Mouse (Mus musculus) heart, embryonic 12.5 days (tissue): Measurements from ENCODE around the gene Gzmm. TPM values are rescaled to one million over a fixed set of nuclear protein-coding genes. Genes with fewer than 3 reads are reported as not detected.
A peak's percentile ranks its signal among the peaks of the same experiment; 100 is the strongest.
"Not testable (repeated sequence)": the region's sequence is repeated elsewhere in the genome, so short reads cannot be mapped to it uniquely, and the experiment has no call there.

Experiments used
- ATAC-seq: fragments of 200-750 bp; cut with Nextera tagmentation; 2 replicates; pipeline ENCODE4 v1.8.0; 2017; ENCODE audit warnings: moderate TSS enrichment, moderate library complexity; ENCODE audit not compliant: insufficient number of reproducible peaks, low FRiP score
- H3K27ac ChIP-seq: fragments of 300-500 bp; sonication (generic); 2 replicates; pipeline ENCODE4 v1.5.1; 2016; ENCODE audit warnings: mild to moderate bottlenecking, moderate library complexity; ENCODE audit not compliant: poor library complexity, severe bottlenecking
- H3K27me3 ChIP-seq: fragments of 300-500 bp; sonication (generic); replicated peaks from 2 replicates; pipeline ENCODE4 v1.6.1; 2016; ENCODE audit warnings: mild to moderate bottlenecking, moderate library complexity
- H3K36me3 ChIP-seq: fragments of 300-500 bp; sonication (generic); 2 replicates; pipeline ENCODE4 v1.6.1; 2016; ENCODE audit warnings: mild to moderate bottlenecking, moderate library complexity
- H3K4me1 ChIP-seq: fragments of 300-500 bp; sonication (generic); replicated peaks from 2 replicates; pipeline ENCODE4 v1.6.1; 2016; ENCODE audit warnings: mild to moderate bottlenecking
- H3K4me2 ChIP-seq: fragments of 300-500 bp; sonication (generic); 2 replicates; pipeline ENCODE4 v1.6.1; 2016; ENCODE audit warnings: mild to moderate bottlenecking, moderate library complexity
- H3K4me3 ChIP-seq: fragments of 300-500 bp; sonication (generic); 2 replicates; pipeline ENCODE4 v1.5.1; 2016; ENCODE audit warnings: mild to moderate bottlenecking
- H3K9ac ChIP-seq: fragments of 300-500 bp; sonication (generic); 2 replicates; pipeline ENCODE4 v1.6.1; 2016; ENCODE audit warnings: mild to moderate bottlenecking, moderate library complexity
- H3K9me3 ChIP-seq: fragments of 300-500 bp; sonication (generic); replicated peaks from 2 replicates; pipeline ENCODE4 v1.6.1; 2016; ENCODE audit warnings: mild to moderate bottlenecking, moderate library complexity
- WGBS: fragments of 180-500 bp; shearing (Covaris S2); methylation state at CpG from one replicate; pipeline ENCODE4 v1.1.7; 2016; 5-methylcytosine and 5-hydroxymethylcytosine counted together
- polyA plus RNA-seq: library from polyadenylated mRNA; unstranded; fragments of >200 nt; fragmentation: Nextera tagmentation; extraction: Ambion mirVana; gene quantifications from 2 replicates; pipeline ENCODE4 v1.2.1, GENCODE M21; 2016

Gzmm gene
- polyA plus RNA-seq, 1 experiment from 2014 or later = 0.78 TPM

DNA sequence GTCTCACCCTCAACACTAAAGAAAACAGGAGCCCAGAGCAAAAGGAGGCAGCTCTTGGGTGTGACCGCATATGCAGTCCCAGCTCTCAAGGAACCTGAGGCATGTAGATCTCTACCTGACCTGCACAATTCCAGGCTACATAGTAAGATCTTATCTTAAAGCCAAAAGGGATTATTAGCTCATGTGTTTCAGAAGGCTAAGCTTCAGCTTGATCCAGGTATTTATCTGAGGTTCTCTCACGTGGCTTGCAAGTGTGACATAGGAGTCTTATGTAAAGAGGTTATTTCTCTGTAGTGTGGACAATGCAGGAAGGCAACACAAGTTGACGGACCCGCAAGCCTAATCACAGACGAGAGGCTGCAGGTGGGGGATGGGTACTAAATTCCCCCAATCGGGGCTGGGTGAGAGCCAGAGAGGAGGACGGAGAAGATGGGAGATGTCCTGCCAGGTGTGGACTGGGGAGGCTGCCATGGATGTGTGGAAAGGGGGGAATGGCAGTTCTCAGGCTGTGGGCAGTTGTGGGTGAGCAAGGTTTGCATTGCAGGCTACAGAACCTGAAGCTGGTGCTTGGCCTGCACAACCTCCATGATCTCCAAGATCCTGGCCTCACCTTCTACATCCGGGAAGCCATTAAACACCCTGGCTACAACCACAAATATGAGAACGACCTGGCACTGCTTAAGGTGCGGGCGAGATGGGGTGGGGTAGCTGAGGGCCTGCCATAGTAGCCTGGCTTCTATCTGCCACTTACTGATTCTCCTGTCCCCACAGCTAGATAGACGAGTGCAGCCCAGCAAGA, 5.0 kb downstream of the Gzmm start:
- ATAC-seq = no peak
- H3K9ac ChIP-seq = no peak overlapping the region

DNA sequence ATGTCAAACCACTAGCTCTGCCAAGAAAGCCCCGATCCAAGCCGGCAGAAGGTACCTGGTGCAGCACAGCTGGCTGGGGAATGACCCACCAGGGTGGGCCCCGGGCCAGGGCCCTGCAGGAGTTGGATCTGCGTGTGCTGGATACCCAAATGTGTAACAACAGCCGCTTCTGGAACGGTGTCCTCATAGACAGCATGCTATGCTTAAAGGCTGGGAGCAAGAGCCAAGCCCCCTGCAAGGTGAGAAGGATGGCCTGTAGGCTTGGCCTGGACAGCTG, 5.5 kb downstream of the Gzmm start:
- no peak for ATAC-seq
- Histone ChIP-seq H3K9me3 (peaks cover 4% of the 10 kb centered on the region), H3K27me3 (no peaks in the 10 kb centered on the region), H3K9ac (0 out of 2 replicates have a peak overlapping the region, but pooled peaks have one; percentile 10), H3K4me3 (no peak overlapping the region), H3K4me1 (peaks cover 21% of the 10 kb centered on the region), H3K4me2 (no peak overlapping the region), H3K36me3 (peaks cover 4% of the 10 kb centered on the region), H3K27ac (no peak overlapping the region)
- WGBS = 81% methylated on average over 6 of the region's 6 CpGs

More for the DNA sequence above, 5.0 kb downstream of the Gzmm start:
- Histone ChIP-seq H3K27ac (no peak overlapping the region), H3K36me3 (peaks cover 9% of the 10 kb centered on the region), H3K9me3 (peaks cover 4% of the 10 kb centered on the region), H3K27me3 (no peaks in the 10 kb centered on the region), H3K4me3 (no peak overlapping the region), H3K4me1 (peaks cover 21% of the 10 kb centered on the region), H3K4me2 (no peak overlapping the region)
- 69% methylated on average over 12 of the region's 12 CpGs for WGBS

- Histone ChIP-seq H3K36me3 (0 out of 2 replicates have a peak, but pooled peaks cover 3% of the 10 kb centered on the region), H3K9me3 (peaks cover 4% of the 10 kb centered on the region), H3K4me2 (peak overlapping the region; percentile 22; the same call in 1 of the 2 replicates), H3K27me3 (no peaks in the 10 kb centered on the region), H3K9ac (no peak overlapping the region), H3K4me3 (no peak overlapping the region), H3K4me1 (peaks cover 22% of the 10 kb centered on the region), H3K27ac (peak overlapping the region; percentile 79)
- WGBS = 57% methylated on average over 13 of the region's 13 CpGs
- 0 out of 2 replicates have a peak, but pooled peaks have one; percentile 20 for ATAC-seq
These were observed 6.7 kb downstream of the Gzmm start for GRCm38 (mm10) chr10:79695231-79696128.

GRCm38 (mm10) chr10:79696129-79696651, 7.4 kb downstream of the Gzmm start:
- H3K27ac ChIP-seq = peak overlapping the region; percentile 79
- H3K9ac ChIP-seq = peak overlapping the region; percentile 11; the same call in 1 of the 2 replicates
- no peak; the same call in 1 of the 2 replicates for ATAC-seq

GRCm38 (mm10) chr10:79697916-79698315, 9.1 kb downstream of the Gzmm start:
- WGBS = 76% methylated on average over 6 of the region's 6 CpGs
- no peak for ATAC-seq
- no peak overlapping the region for H3K4me2 ChIP-seq
- H3K27me3 ChIP-seq = no peaks in the 10 kb centered on the region
- H3K4me3 ChIP-seq = no peak overlapping the region
- no peak overlapping the region for H3K9ac ChIP-seq
- no peaks in the 10 kb centered on the region for H3K9me3 ChIP-seq
- H3K27ac ChIP-seq = no peak overlapping the region
- H3K36me3 ChIP-seq = no peaks in the 10 kb centered on the region
- H3K4me1 ChIP-seq = peaks cover 38% of the 10 kb centered on the region

More at GRCm38 (mm10) chr10:79696129-79696651, 7.4 kb downstream of the Gzmm start:
- 31% methylated on average over 9 of the region's 9 CpGs for WGBS
- peaks cover 29% of the 10 kb centered on the region for H3K4me1 ChIP-seq
- 0 out of 2 replicates have a peak, but pooled peaks cover 3% of the 10 kb centered on the region for H3K36me3 ChIP-seq
- H3K27me3 ChIP-seq = no peaks in the 10 kb centered on the region
- H3K9me3 ChIP-seq = peaks cover 4% of the 10 kb centered on the region
- peak overlapping the region; percentile 22 for H3K4me2 ChIP-seq
- no peak overlapping the region for H3K4me3 ChIP-seq

DNA sequence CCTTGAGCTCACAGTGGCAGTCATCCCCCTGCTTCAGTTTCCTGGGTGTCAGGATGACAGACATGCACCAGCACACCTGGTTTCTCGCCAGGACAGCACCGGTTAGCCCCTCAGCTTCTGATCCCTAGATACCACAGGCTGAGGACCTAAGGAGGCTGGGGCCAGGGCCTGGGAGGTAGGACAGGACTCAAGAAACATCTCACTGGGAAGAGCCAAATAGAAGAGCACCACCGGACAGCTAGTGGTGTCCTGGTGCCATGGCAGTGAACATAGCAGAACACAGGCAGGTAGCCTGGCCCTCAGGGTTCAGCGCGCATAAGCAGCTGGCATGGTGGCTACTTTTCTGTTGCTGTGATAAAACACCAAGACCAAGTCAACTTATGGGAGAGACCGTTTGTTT, 9.6 kb downstream of the Gzmm start:
- Histone ChIP-seq H3K9me3 (no peaks in the 10 kb centered on the region), H3K27ac (no peak overlapping the region), H3K27me3 (no peaks in the 10 kb centered on the region), H3K4me3 (no peak overlapping the region), H3K36me3 (no peaks in the 10 kb centered on the region), H3K4me1 (peaks cover 38% of the 10 kb centered on the region), H3K9ac (no peak overlapping the region), H3K4me2 (no peak overlapping the region)
- ATAC-seq = no peak
- 91% methylated on average over 6 of the region's 6 CpGs for WGBS

DNA sequence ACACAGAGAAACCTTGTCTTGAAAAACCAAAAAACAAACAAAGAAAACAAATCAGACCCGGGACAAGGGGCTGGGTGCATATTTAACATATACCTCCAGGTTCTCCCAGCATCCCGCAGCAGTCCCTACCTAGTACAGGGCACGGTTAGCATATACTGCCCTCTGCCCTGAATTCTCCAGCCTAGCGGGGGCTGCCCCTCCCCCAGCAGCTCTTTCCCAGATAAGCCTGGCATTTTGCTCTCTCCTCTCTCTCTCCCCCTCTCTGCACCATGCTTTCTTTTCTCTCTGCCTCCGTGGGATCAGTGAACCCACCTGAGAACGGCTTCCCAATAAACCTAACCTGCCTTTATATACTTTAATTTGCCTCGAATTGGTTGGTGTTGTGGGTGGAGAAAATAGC, 11.9 kb downstream of the Gzmm start:
- H3K4me1 ChIP-seq = peaks cover 36% of the 10 kb centered on the region
- H3K4me2 ChIP-seq = peak overlapping the region; percentile 34
- H3K9me3 ChIP-seq = no peaks in the 10 kb centered on the region
- H3K9ac ChIP-seq = no peak overlapping the region
- no peak for ATAC-seq
- no peaks in the 10 kb centered on the region for H3K27me3 ChIP-seq
- WGBS = 25% methylated on average over 7 of the region's 7 CpGs
- H3K4me3 ChIP-seq = no peak overlapping the region
- H3K36me3 ChIP-seq = no peaks in the 10 kb centered on the region
- peak overlapping the region; percentile 62 for H3K27ac ChIP-seq

DNA sequence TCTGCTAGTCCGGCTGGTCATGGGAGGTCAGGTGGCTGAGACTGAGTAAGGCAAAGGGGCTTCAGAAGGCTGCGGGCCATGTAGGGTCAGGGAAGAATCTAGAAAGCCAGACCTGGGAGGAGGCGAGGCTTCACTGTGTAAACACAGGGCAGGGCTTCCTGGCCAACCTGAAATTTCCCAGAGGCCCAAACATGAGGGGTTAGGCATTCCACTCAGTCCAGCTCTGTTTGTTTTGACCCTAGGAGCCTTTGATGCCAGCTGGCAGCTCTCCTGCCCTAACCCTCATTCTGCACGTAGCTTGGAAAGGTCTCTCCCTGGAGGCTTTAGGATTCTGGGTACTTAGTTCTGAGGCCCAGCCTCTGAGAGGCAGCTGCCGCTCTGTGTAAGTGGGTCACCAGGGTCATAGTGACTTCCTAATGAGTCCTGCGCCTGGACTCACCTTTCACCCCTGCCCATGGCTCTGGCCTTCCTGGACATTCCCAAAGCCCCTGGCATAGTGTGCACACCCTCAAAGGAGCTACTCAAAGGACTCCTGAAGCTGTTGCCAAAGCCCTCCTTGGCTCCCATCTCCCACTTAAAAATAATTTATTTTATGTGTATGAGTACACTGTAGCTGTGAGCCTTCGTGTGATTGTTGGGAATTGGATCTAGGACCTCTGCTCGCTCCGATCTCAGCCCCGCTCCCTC, 12.8 kb downstream of the Gzmm start:
- Histone ChIP-seq H3K36me3 (peaks cover 5% of the 10 kb centered on the region; the same call in 1 of the 2 replicates), H3K4me3 (no peak overlapping the region), H3K27ac (peak overlapping the region; percentile 62), H3K27me3 (no peaks in the 10 kb centered on the region), H3K9ac (peak overlapping the region; percentile 42; the same call in 1 of the 2 replicates), H3K9me3 (no peaks in the 10 kb centered on the region), H3K4me1 (peaks cover 36% of the 10 kb centered on the region), H3K4me2 (peak overlapping the region; percentile 10; the same call in 1 of the 2 replicates)
- WGBS = 44% methylated on average over 10 of the region's 10 CpGs
- ATAC-seq = no peak

DNA sequence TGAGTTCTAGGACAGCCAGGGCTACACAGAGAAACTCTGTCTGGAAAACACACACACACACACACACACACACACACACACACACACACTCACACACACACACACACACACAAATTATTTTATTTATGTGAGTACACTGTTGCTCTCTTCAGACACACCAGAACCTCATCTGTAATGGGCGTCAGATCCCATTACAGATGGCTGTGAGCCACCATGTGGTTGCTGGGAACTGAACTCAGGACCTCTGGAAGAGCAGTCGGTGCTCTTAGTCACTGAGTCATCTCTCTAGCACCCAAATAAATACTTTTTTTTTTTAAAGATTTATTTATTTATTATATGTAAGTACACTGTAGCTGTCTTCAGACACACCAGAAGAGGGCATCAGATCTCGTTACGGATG, 14.2 kb downstream of the Gzmm start:
- 88% methylated on average over 4 of the region's 4 CpGs for WGBS
- Histone ChIP-seq H3K4me1 (peaks cover 47% of the 10 kb centered on the region), H3K36me3 (peaks cover 15% of the 10 kb centered on the region)
- H3K9ac ChIP-seq, H3K4me2 ChIP-seq, ATAC-seq, H3K27me3 ChIP-seq, H3K27ac ChIP-seq, H3K4me3 ChIP-seq, H3K9me3 ChIP-seq: not testable (repeated sequence)

DNA sequence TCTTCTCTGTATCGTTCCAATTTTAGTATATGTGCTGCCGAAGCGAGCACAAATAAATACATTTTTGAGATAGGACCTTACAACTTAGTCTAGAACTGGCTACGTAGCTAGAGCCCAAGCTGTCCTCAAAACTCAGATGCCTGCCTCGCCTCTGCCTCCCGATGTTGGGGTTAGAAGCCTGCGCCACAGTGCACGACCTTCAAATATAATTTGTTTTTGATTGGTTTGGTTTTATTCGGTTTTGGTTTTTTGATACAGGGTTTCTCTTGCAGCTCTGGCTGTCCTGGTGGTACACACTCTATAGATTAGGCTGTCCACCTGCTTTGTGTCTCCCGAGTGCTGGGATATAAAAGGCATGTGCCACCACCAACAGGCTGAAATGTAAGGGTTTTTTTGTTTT, 14.7 kb downstream of the Gzmm start:
- peaks cover 16% of the 10 kb centered on the region for H3K36me3 ChIP-seq
- no peaks in the 10 kb centered on the region for H3K9me3 ChIP-seq
- ATAC-seq = no peak
- peak overlapping the region; percentile 98 for H3K4me2 ChIP-seq
- 76% methylated on average over 10 of the region's 10 CpGs for WGBS
- peak overlapping the region; percentile 96; the same call in 1 of the 2 replicates for H3K9ac ChIP-seq
- peaks cover 53% of the 10 kb centered on the region for H3K4me1 ChIP-seq
- H3K27ac ChIP-seq = peak overlapping the region; percentile 86; the same call in 1 of the 2 replicates
- no peaks in the 10 kb centered on the region for H3K27me3 ChIP-seq
- peak overlapping the region; percentile 75 for H3K4me3 ChIP-seq
